Mouse (Mus musculus): ENCODE measurements around the gene Smyd3.

The Smyd3 gene

DNA sequence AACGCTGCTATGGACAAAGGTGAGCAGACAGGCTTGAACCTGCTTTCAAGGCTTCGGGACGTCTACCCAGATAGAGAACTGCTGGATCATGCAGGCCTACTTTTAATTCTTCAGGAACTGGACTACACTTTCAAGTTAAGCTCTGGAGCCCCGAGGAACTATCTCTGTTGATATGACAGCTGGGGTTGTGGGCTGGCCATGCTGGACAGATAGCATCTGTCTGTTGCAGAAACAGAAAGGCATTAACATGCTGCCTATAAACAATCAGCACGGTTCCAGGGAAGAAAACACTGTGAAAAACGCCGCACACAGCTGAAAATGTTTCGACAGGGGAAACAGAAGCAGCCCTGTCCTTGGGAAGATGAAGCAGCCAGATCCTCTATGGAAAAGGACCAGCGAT is 365.5 kb downstream of the Smyd3 start:
- no peak for DNase-seq

DNA sequence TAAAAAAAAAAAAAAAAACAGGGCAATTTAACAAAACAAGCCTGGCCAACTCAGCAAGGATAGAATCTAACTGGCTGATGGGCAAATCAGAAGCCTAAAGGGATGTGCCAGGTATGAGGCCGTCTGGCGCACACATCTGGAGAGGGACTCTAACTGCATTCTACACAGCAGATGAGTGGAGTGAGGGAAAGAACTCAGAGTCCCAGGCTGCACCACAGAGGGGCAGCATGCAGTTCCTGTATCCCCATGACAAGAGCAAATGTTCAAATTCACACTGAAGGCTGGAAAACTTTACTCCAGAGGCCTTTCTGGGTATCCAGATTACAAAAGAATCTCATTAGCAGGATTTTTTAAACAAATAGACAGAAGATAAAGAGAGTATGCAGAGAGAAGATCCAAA is 366.6 kb downstream of the Smyd3 start:
- no peak for DNase-seq

- no peak for DNase-seq
Observed at GRCm38 (mm10) chr1:179149468-179150140, 368.2 kb downstream of the Smyd3 start.

GRCm38 (mm10) chr1:179146730-179147167 is 371.1 kb downstream of the Smyd3 start:
- no peak for DNase-seq

DNA sequence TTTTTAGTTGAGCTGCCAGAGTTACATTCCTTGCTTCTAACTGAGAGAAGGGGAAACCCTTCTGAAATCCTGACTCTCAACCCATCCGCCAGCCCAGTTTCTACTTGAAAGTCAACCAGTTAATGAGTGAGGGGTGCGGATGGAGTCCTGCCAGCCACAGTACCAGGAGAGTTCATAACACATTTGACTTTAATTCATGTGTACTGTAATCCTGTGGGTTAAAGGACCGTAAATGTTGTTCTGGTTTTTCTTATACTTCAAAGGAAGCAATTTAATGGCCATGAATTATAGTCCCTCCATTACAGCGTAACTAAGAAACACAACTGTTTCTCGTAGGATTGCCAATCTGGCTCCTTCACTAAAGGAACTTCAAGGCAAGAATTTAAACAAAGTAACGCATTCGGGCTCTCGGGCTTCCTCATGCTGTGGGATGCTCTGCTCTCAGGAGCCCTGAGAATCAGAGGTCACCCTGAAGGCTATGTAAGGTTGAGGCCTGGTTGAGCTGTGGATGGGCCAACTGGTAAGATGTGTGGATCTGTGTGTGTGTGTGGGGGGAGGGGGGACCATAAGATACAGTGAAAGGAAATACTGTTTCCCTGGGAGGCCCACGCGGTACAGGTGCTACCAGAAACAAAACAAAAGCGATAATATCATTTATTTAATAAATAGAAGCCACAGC is 374.5 kb downstream of the Smyd3 start:
- no peak for DNase-seq

GRCm38 (mm10) chr1:179142177-179142576 is 375.7 kb downstream of the Smyd3 start:
- peak; percentile 73 for DNase-seq

GRCm38 (mm10) chr1:179141071-179141650 is 376.7 kb downstream of the Smyd3 start:
- DNase-seq: no peak

DNA sequence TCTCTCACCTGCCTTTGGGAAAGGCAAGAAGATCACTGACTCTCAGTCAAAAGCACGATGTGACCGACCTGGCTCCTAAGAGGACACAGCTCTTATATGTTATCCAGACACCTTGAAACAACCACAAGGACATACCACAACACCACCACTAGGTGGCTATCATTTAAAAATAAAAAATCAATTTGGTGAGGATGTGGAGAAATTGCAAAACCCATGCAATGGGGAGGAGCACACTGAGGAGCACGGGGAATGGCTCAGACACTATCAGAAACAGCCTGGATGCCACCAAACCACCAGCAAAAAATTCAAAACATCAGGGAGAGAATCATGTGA is 380.7 kb downstream of the Smyd3 start:
- no peak for DNase-seq

- peak; percentile 74 for DNase-seq
Observed at GRCm38 (mm10) chr1:179136461-179137144, 381.2 kb downstream of the Smyd3 start.

DNA sequence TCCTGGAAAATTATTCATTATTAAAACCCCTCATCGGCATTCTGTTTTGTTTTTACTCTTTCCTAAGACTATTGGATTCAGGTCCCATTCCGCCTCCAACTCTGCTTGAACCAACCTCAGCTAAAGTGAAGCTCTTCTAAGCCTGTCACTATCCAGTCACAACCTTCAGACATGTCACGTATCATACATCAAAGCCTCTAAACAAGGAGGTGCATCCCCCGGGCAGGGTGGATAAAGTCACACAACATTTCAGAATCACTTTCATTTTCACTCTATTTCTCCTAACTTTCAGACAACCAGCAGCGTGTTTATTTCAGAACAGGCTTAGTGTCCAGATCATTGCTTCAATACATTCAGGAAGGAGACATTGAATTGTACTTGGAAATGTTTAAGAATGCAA is 387.8 kb downstream of the Smyd3 start:
- no peak for DNase-seq

DNA sequence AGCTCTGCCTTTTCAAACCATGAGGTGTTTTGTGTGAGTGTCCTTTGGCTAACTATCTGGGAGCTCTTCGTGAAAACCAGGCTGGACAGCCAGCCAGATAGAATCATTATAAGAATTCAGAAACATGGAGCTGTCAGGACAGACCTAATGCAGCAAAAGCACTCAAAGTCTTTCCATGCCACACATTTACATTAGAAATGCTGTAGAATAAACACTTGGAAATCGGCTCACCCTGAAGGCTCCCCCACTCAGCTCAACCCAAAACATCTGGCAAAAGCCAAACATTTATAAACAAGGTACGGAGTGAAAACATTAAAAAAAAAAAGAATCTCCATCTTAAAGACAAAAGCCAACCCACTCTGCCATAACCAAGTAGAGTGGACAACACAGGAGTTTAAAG is 391.6 kb downstream of the Smyd3 start:
- DNase-seq: no peak

- peak; percentile 33 for DNase-seq
Observed at GRCm38 (mm10) chr1:179122476-179123229, 395.2 kb downstream of the Smyd3 start.

DNA sequence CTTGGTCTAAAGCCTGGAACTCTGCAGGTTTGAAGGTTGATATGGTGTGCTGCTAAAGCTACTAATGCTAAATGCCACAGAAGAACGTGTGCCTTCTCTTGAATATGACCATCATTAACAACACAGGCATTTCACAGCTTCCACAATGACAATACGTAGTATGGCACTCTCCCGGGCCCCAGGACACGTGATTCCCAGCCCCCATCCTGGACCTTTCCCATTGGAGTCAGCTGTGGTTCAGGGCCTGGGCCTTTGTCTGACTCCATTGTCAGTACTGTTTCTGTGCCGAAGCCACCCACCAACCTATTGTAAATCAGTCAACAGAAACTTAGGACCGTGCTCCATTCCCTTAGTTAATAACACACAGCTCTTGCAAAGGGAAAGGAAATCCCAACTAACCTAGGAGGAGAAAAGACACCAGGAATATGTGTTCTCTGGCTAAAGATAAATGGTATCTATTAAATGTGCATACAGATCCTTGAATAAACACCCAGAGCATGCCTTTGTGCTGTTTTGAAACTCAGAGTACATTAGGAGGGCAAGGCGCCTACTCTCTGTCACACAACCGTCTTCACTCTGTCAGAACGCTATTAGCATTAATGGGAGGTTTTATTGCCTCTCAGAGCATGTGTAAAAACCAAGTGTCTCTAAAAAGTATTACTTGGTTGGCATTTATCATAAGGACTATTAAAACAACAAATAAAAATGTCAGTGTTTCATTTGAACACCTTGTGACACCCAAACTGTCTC is 397.4 kb downstream of the Smyd3 start:
- DNase-seq: no peak

DNA sequence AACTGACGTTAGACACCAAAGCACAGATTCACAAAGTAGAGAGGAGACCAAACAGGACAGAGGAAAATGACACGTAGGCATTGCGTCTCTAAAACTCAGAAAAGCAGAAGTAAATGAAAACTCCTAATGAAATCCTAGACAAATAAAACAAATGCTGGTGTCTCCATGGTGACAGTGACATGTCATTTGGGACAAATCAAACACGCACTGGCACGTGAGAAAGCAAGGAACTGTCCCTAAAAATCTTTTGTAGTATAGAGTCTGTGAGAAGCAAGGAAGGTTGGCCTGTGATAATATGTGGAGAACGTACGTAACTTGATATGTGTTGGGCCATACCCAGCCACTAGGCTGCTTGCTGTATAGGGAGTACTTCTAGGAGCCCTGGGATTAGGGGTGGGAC is 399.2 kb downstream of the Smyd3 start:
- no peak for DNase-seq

- no peak for DNase-seq
Observed at GRCm38 (mm10) chr1:179116729-179117663, 400.8 kb downstream of the Smyd3 start.

GRCm38 (mm10) chr1:179114833-179115495 is 402.9 kb downstream of the Smyd3 start:
- DNase-seq: no peak

GRCm38 (mm10) chr1:179114385-179114784 is 403.5 kb downstream of the Smyd3 start:
- no peak for DNase-seq

DNA sequence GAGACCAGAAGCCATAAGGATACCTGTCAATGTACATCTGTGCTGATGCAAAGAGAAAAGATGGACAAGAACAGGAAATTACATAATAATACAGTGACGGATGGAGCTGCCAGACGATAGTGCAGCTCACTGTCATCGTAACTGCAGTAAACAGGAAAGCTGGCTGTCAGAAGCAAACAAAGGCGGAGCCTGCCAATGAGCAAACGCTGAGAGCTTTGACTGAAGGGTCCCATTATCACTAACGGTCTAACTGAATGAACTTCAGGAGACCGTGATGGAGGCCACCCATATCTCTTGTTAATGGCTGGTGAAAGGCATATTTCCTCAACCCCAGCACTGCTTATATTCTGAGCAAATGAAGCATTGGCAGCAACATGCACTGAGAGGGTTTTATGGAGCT is 409.1 kb downstream of the Smyd3 start:
- no peak for DNase-seq

GRCm38 (mm10) chr1:179107761-179108694 is 409.8 kb downstream of the Smyd3 start:
- DNase-seq: no peak

Data from lung, postnatal 10 days (tissue).